Mouse (Mus musculus) spleen, postnatal 14 days (tissue): ENCODE measurements at regions not wholly inside any gene's neighbourhood (a gene's known extent, or its start where the extent isn't known, plus 50 kb on each side); places are given as distances from the start of the nearest gene placed in this dataset.
A peak's percentile ranks its signal among the peaks of the same experiment; 100 is the strongest.

Experiments
- DNase-seq, 2 experiments: peaks; one replicate each; pipeline ENCODE4 v3.0.0; 2021 to 2022; ENCODE audit warnings: low spot score in 2 of 2

- peak in 1 of 2 experiments; percentile 40 for DNase-seq
Measured at GRCm38 (mm10) chr2:103848923-103849700, 51.7 kb upstream of the Caprin1 start.

GRCm38 (mm10) chr2:103849766-103850530, 52.5 kb upstream of the Caprin1 start:
- no peak for DNase-seq

- no peak for DNase-seq
Measured at GRCm38 (mm10) chr2:103850531-103850816, 53.0 kb upstream of the Caprin1 start.

- DNase-seq, result no peak
Measured at GRCm38 (mm10) chr2:103851171-103851570, 53.7 kb upstream of the Caprin1 start.

GRCm38 (mm10) chr2:103861226-103861625, 63.8 kb upstream of the Caprin1 start:
- no peak for DNase-seq

GRCm38 (mm10) chr2:103864254-103864653, 66.8 kb upstream of the Caprin1 start:
- DNase-seq, result no peak

- peak; percentile 51 to 69 for DNase-seq
Measured at GRCm38 (mm10) chr2:103865319-103866171, 68.1 kb upstream of the Caprin1 start.

- DNase-seq, result no peak
Measured at GRCm38 (mm10) chr2:103867241-103867957, 70.0 kb upstream of the Caprin1 start.

- DNase-seq, result no peak
Measured at GRCm38 (mm10) chr2:103867958-103868330, 70.5 kb upstream of the Caprin1 start.

- no peak for DNase-seq
Measured at GRCm38 (mm10) chr2:103868655-103869054, 71.2 kb upstream of the Caprin1 start.

- DNase-seq, result peak; percentile 55 to 68
Measured at GRCm38 (mm10) chr2:103871522-103872276, 74.2 kb upstream of the Caprin1 start.

- DNase-seq, result no peak
Measured at GRCm38 (mm10) chr2:103872277-103872636, 74.8 kb upstream of the Caprin1 start.

GRCm38 (mm10) chr2:103873381-103873780, 75.9 kb upstream of the Caprin1 start:
- no peak for DNase-seq

- no peak for DNase-seq
Measured at GRCm38 (mm10) chr2:103874466-103874865, 77.0 kb upstream of the Caprin1 start.

GRCm38 (mm10) chr2:103875754-103876153, 78.3 kb upstream of the Caprin1 start:
- no peak for DNase-seq

- no peak for DNase-seq
Measured at GRCm38 (mm10) chr2:103876236-103876635, 78.8 kb upstream of the Caprin1 start.

GRCm38 (mm10) chr2:103881026-103881763, 76.6 kb upstream of the Lmo2 start:
- DNase-seq, result no peak

GRCm38 (mm10) chr2:103884926-103885325, 72.9 kb upstream of the Lmo2 start:
- DNase-seq, result no peak

- DNase-seq, result no peak
Measured at GRCm38 (mm10) chr2:103888023-103888422, 69.8 kb upstream of the Lmo2 start.

- DNase-seq, result no peak
Measured at GRCm38 (mm10) chr2:103891240-103891767, 66.5 kb upstream of the Lmo2 start.
